Mouse (Mus musculus) monocyte, adult 2 months (primary cell): ENCODE results near the gene Ptprd.

ENCODE experiments used
- DNase-seq, 2 experiments: peaks; one replicate each; pipeline ENCODE4 v3.0.0; 2022; ENCODE audit warnings: low spot score in 2 of 2, low read depth in 1 of 2

Gene Ptprd

DNA sequence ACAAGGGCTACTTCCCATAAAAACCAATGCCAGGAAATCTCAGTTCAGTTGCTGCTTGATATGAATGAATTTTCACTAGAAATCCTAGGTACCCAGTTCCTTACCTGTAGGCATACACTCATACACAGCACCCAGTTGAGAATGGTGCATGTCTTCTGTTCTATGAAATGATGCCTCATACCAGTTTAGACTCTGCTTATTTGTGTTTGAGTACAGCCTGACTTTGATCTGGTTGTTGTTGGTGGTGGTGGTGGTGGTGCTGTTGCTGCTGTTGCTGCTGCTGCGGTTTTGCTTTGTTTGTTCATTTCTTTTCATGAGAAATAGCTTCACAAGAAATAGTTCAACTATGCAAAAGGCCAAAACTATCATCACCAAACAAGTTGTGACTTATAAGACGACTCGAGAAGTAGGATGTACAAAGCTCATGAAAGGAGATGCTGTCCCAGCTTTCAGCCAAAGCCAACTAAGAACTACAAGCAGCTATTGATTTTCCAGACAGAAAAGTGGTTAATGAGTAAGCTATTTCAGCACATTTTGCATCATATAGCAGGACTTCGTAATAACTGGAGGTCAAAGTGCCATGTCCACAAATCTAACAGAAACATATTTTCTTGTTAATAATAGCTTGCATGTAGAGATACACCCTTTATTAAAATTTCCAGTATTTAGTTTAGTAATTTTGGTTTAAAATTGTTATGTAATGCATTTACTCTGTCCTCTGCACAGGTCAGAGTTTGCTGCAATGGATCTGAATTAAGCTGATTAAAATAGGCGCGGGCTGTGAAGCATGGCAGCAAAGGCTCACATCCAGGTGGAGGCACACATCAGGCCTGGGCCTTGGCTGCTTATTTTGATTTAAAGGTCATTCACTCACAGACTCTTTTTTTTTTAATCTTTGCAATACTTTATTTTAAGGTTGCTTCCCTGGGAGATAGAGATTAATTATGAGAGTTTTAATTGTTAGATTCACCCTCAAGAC, 1270.1 kb downstream of the Ptprd start:
- DNase-seq, result no peak

DNA sequence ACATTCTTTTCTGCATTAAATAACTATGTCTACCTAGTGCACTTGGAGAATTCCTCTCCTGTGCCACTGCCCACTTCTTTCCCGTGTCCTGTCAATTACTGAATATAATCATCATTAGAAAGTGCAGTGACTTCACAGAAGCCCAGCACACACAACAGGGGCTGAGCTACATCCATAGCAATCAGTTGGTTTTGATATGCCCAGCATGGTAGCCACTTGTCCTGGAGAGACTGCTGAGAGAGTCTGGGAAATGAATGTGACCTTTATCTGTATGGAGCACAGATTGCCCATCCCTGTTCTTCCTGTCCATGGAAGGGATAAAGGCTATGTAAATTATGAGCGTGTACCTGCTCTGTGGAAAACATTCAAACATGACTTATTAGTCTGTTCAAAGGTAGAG, 1280.2 kb downstream of the Ptprd start:
- DNase-seq, result no peak

DNA sequence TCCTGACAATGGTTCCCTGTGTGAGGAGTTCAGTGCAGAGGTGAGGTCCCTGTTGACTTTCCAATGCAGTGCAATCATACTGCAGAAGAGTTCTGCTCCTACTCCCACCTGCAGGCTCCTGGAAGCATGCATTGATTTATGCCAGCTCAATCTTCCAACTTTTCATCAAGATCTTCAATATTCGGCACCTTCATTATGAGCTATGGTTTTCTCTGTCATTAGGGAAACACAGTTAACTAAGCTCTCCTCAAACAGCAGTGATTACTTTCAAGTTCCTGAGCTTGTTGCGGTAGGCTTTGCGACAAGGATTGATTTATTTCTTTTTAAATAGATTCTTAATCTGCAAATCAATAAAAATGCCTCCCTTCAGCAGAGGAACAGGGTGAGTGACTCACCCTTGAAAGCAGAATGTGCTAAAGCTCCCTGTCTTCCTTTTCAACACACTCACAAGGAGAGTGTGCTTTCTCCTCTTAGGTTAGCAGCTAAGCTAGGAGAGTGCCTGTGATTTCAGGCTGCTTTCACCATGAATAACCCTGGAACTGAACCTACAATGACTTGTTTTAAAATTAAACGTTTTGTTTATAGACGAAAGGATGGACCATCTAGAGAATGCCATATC, 1298.1 kb downstream of the Ptprd start:
- no peak for DNase-seq

DNA sequence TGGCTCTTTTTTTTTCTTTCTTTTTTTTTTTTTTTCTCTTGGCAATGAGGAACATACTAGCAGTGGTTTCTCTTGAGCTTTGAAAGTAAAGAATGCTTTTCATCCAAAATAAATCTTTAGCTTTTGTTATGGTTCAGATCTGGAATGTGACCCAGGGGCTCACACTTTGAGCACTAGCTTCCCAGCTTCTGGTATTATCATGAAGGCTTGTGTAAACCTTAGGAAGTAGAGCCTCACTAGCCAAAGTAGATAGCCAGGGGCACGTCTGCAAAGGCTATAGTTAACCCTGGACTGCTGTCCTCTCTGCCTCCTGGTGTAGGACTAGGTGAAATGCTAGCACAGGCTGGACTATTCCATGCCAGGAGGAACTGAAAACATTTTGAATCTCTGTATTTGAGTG, 1310.1 kb downstream of the Ptprd start:
- no peak for DNase-seq

DNA sequence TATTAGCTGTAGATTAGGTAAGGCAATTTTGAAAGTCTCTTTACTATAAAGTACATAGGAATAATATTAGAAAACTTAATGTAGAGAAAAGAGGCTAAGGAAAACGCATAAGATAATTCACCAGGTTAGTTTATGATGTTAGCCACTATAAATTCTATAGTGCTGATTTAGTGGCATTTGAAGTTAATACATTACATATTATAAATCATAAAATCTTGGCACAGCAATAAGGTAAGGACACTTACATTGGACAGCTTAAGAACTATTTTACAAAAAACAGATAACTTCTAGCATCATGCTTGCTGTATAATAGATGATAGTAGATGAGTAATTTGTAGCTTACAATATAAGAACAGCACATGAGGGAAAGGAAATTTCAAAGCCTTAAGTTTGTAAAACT, 1322.1 kb downstream of the Ptprd start:
- no peak for DNase-seq

DNA sequence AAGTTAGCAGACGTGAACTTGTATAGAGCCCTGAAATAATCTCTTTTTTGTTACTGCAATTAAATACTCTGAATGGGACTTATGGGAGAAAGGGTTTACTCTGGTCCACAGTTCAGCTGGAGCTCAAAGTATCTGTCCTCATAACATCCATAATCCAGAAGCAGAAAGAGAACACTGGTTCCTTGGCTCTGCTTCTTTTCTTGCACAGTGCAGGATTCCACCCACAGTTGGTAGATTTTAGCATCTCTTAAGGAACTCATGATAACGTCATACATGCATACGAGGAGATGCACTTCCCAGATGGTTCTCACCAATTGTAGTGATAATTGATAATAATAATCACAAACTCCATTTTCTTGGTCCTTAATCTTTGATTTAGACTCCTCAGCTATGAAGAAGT, 1330.2 kb downstream of the Ptprd start:
- no peak for DNase-seq

DNA sequence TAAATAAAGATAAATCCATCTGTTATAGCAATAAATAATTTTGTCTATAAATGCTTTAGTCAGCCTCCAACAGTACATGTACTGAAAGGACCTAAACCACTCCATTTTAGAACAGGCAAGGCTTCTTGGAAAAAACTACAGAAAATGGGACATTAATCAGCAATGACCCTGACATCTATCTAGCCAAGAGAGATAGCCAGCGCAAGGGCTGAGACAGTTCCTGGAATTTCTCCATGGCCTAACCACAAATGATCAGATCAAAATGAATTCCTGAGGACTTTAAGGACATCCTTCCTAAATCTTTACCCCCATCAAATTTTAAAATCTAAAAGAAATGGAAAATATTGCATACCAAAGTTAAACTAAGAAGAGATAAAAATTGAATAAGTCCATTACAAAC, 1340.8 kb downstream of the Ptprd start:
- DNase-seq, result no peak

DNA sequence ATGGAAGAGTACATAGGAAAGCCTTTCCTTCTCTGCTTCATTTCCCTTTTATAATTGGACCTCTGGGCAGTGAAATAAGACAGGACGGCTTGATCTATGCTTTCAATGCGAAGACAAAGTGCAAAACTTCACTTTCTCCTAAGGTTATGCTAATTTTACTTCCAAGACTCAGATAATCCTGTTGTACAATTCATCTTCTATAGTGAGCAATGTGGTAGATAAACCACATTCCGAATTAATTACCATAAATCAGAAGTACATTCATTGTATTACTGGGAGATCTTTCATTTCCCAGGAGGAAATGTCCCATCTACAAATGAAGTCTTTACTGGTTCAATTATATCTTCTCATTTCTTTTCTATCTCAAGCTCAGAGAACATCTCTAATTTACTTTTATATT, 1346.2 kb downstream of the Ptprd start:
- DNase-seq, result no peak

DNA sequence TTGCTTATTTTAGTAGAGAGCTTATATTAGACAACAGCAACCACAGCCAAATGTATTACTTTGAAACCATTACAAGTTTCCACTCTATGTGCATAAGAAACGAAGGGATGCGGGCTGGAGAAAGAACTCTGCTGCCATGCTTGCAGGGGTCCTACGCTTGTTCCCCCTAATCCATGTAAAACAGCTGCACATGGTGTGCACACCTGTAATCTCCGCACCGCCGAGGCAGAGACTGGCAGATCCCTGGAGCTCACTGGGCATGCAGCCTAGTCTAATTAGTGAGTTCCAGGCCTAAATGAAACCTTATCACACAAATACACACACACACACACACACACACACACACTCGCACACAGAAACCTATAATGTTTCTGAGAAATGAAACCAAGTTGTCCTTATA, 1365.5 kb downstream of the Ptprd start:
- DNase-seq, result no peak

DNA sequence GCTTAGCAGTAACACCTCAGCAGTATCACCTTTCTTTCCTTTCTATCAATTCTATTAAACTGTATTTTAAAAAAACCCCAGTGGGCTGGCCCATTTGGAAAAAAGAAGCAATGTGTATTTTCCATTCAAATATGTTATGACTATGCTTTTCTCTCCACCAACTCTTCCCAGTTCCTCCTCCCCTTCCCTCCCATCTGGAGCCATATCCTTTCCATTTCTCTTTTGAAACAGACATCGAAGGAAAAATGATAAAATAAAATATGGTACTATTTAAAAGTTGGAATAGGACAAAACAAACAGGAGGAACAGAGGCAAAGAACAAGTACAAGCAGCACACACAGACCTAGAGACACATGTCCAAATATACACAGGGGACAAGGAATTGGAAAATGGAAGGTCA, 1372.7 kb downstream of the Ptprd start:
- DNase-seq, result no peak

DNA sequence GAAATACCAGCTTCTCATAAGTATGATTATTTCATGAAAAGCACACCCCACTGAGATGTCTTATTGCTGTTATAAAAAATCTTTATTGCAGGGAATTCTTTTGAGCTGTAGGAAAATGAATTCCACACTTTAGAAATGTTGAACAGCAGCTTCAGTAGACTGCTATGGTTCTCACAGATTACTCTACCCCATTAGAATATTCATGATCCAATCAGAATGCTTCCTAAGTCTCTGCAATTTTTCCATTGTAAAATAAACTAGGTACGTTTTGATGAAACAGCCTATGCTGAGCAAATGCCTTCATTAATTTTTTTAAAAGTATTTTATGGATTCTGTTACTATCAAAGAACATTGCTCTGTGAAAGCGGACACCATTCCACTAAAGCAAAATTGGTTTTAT, 1399.6 kb downstream of the Ptprd start:
- no peak for DNase-seq

DNA sequence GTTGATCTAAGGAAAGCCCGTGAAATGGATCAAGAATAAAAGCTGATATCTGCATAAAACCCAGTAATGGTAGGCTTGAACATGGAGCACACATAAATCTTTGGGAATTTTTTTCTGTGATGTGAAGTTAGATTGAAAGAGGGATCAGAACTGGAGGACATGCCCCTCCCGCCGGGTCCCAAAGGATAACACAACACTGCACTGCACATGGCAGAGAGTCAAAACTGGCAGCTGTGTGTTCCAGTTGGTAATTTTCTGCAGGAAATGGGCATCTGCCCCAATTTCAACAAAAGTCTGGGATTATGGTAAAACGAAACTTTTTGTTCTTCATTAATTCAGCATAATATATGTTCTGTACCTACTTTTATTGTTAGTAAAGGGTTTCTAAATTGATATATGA, 1409.1 kb downstream of the Ptprd start:
- DNase-seq, result no peak

DNA sequence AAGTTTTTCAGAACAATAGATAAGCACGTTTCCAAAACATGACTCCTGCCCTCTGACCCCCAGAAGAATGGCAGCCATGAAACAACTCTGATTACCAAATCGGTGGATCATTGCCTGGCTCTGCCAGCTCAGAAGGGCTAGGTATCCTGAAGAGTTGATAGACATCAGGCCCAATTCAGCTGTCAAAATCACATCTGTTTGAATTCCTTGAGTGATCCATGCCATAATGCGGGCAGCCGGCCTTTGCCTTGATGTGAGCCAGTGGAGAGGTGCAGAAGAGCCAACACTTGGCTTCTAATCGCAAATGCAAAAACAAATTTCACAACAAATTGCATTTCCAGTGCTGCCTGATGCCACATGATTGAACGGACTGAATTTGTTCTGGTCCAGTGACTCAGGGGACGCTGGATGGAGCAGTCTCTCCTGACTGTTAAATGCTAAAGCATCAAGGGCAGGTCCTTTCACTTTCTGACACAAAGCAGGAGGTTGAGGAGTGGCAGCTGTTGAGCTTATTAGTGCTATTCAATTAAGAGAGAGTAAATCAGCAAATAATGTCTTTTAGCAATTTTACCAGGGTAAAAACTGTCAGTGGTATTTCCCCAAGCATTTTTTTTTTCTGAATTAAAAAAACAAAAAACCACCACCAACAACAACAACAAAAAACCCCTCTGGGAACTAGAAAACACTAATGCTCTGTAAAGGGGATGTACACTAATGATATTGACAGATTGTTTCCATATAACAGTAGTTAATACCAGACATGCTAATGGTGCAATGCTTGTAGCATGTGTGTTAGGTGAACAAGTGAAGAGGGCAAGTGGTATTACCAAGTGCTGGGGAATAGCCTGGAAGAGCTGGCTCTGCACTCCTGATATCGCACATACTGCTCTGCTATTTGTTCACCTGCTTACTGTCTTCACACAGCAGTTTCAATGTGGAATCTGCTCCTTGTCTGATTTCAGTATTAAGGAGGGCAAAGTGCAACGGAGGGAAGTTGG, 1413.5 kb downstream of the Ptprd start:
- no peak for DNase-seq

DNA sequence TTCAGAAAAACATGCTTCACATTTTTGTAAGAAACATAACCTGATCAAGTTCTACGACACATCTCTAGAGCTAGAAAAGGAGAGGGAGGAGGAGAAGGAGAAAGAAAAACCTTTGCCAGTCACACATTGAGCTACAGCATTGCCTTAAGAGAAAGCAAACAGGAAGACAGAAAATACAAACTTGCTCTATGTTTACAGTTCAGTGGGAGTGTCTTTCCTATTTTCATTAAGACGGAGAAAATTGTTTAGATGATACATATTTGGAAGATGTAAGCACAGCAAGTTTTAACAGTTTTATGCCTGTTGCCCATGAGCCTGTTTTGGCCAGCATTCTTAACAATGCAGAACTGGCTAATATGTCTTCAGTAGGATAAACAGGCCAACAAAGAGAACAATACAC, 1426.4 kb downstream of the Ptprd start:
- no peak for DNase-seq

DNA sequence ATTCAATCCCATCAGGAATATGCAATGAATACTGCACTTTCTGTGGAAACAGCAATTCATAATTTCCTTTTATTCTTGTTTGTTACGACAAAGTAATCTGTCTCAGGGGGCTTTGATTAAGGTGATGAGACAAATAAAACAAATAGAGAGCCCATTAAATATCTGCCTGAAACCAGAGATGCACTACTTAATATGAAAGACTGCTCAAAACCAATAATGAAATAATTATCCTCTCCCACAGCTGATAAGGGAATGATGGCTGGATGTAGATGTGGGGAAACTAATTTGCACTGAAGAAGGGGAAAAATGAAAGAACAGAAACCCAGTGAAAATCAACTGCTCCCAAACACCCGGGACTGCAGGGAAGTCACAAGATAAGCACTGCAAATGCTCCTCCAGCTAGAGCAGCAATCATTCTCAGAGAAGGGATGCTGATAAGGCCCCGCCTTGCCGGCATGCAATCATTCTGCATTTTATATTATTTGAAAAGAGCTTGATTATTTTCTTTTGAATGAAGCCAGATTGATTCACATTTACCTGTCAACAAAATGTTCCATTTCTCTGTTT, 1432.1 kb downstream of the Ptprd start:
- DNase-seq, result no peak

DNA sequence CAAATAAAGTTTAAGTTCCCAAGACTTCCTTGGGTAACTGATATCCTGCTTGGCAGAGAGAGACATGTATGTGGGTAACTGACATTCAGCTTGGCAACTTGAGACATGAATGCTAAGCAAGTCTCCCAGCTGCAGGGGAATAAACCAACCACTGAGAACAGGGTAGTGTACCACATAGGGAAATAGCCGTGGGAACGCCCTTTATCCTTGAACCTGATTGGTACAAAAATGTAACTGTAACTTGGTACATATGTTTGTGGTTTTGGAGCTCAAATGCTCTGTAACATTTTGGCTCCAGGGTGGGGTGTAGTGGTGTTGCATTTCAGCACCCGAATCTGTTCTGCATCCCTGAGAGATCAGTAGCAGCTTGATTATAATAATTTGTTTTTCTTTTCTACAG, 1444.8 kb downstream of the Ptprd start:
- no peak for DNase-seq

DNA sequence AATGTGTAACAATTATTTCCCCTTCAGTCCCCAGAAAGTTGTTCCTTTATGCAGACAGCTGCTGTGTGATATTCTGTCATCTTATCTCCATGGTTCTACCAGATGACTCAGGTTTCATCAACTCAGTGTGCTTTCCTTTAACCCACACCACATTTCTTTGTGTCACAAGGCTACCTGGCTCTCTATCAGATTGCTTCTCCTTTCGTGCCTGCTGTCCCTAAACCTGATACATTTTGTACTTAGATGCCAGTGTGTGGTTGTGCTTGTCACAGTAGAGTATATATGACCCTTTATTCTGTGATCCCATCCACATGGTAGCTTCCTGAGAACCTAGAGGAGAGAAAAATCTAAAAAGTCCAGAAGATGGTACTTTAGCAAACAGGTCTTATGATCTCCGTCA, 1445.3 kb downstream of the Ptprd start:
- DNase-seq, result no peak

DNA sequence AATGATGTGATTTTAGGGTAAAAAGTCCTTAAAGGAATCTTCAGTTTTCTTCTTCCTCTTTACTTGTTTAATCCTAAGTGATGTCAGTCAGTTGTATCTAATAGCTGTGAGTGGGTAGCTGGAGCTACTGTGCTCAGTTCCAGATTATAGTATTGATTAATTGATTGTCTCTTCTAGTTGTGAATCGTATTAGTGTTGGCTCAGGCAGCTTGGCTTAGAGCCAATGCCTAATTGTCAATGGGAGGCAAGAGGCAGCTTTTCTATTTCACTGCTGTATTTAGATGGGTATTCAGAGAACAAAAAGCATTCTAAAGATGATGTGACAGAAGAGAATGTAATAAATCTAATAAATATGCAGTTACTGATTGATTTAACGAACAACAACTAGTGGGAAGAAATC, 1461.1 kb downstream of the Ptprd start:
- DNase-seq, result no peak

DNA sequence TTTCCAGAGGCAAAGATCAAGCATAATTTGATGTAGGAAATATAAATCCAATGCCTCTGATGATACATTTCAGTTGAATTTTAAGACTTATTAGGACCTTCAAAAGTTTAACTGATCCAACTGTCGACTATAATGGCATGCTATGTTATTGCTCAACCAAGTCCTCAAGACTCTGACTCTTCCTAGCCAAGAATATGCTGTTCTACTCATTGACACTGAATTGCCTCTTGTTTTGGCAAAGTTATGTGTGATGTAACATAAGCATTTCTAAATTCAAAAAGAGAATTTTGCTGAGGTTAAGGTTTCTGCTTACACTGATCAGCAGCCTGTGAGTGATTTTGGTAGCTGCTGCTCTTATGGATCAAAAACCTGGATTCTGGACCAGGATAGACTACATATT, 1475.9 kb downstream of the Ptprd start:
- DNase-seq, result no peak

DNA sequence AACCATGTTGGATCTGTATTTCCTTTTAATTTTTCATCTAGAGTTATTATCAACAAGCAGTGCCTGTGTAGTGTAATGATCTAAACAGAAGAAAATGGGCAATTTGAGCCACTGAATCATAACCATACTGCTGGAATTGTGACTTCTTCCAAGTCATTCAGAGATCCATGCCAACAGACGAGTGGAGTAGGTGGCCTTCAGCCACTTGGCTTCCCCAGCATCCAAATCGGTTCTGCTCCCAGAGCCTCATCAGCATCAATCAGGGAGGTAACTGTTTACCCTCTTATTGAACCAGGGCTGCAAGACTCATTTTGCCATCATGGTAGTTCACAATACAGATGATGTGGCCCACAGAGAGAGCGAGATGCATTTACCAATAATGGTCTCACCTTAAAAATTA, 1536.0 kb downstream of the Ptprd start:
- DNase-seq, result no peak

DNA sequence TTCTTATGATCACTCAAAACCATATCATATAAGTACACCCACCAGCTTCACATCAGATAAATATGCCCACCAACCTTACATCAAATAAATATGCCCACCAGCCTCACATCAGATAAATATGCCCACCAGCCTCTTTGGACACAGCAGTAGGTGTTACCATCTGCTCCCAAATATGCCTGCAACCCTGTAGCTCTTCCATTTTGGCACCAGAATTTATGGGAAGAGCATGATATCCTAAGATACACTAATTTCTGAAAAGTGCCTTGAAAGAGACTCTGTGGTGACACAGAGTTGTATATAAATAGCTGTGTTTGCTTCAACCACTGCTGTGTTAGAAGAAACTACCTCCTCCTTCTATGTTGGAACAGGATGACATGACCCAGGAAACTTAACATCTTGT, 1538.5 kb downstream of the Ptprd start:
- no peak for DNase-seq
